Mouse (Mus musculus): ENCODE measurements around the gene March9. TPM values are rescaled to one million over a fixed set of nuclear protein-coding genes. Genes with fewer than 3 reads are reported as not detected.
"Not testable (repeated sequence)": the region's sequence is repeated elsewhere in the genome, so short reads cannot be mapped to it uniquely, and the experiment has no call there.

Gene March9
- polyA plus RNA-seq, 1 experiment from 2014 or later = 1.6 TPM

GRCm38 (mm10) chr10:127063913-127064870 lies 4.2 kb upstream of the March9 start:
- Histone ChIP-seq H3K36me3 (peaks cover 47% of the 10 kb centered on the region), H3K9me3 (no peaks in the 10 kb centered on the region), H3K27ac (peak overlapping the region; percentile 98), H3K4me3 (peak overlapping the region; percentile 85), H3K4me1 (replicated peaks) (peaks cover 66% of the 10 kb centered on the region), H3K27me3 (ENCODE audit: insufficient read depth, poor library complexity, severe bottlenecking) (peaks cover 26% of the 10 kb centered on the region; the same call in 1 of the 2 replicates)
- 17% methylated on average over 37 of the region's 37 CpGs for WGBS
- peak; percentile 49 for DNase-seq (ENCODE audit: low spot score)

- Histone ChIP-seq H3K27me3 (ENCODE audit: insufficient read depth, poor library complexity, severe bottlenecking) (peaks cover 34% of the 10 kb centered on the region; the same call in 1 of the 2 replicates), H3K4me3 (peak within 1 kb of the TSS; percentile 85), H3K9me3 (no peaks in the 10 kb centered on the region), H3K4me1 (replicated peaks) (peaks cover 66% of the 10 kb centered on the region), H3K27ac (peak within 1 kb of the TSS; percentile 98), H3K36me3 (peaks cover 42% of the 10 kb centered on the region)
- peak; percentile 100 for DNase-seq (ENCODE audit: low spot score)
- WGBS = under 1% methylated on average over 46 of the region's 46 CpGs
Observed at GRCm38 (mm10) chr10:127063239-127063872, 3.4 kb upstream of the March9 start, which contains the start of gene Cdk4. Cdk4 (plus strand) TSS chr10:127063534.

- no peaks in the 10 kb centered on the region for H3K9me3 ChIP-seq
- peaks cover 36% of the 10 kb centered on the region; the same call in 1 of the 2 replicates for H3K27me3 ChIP-seq (ENCODE audit: insufficient read depth, poor library complexity, severe bottlenecking)
- peaks cover 68% of the 10 kb centered on the region for H3K4me1 ChIP-seq (replicated peaks)
- DNase-seq (ENCODE audit: low spot score) = no peak
- WGBS = 81% methylated on average over 5 of the region's 5 CpGs
- H3K27ac ChIP-seq = peak overlapping the region; percentile 98; the same call in 1 of the 2 replicates
- H3K36me3 ChIP-seq = peaks cover 37% of the 10 kb centered on the region
- no peak overlapping the region for H3K4me3 ChIP-seq
Observed at GRCm38 (mm10) chr10:127062503-127062902, 2.5 kb upstream of the March9 start.

GRCm38 (mm10) chr10:127062101-127062500 lies 2.1 kb upstream of the March9 start:
- H3K4me1 ChIP-seq (replicated peaks) = peaks cover 70% of the 10 kb centered on the region

GRCm38 (mm10) chr10:127061513-127061912 lies 1.5 kb upstream of the March9 start:
- Histone ChIP-seq H3K27me3 (ENCODE audit: insufficient read depth, poor library complexity, severe bottlenecking) (peaks cover 37% of the 10 kb centered on the region; the same call in 1 of the 2 replicates), H3K4me1 (replicated peaks) (peaks cover 66% of the 10 kb centered on the region)
- WGBS = 69% methylated on average over 2 of the region's 2 CpGs

More at GRCm38 (mm10) chr10:127062101-127062500, 2.1 kb upstream of the March9 start:
- DNase-seq (ENCODE audit: low spot score); H3K4me3 ChIP-seq; H3K9me3 ChIP-seq: not testable (repeated sequence)
- H3K27ac ChIP-seq = 0 out of 2 replicates have a peak overlapping the region, but pooled peaks have one; percentile 98
- H3K36me3 ChIP-seq = peaks cover 37% of the 10 kb centered on the region
- 91% methylated on average over 4 of the region's 4 CpGs for WGBS
- H3K27me3 ChIP-seq (ENCODE audit: insufficient read depth, poor library complexity, severe bottlenecking) = peaks cover 37% of the 10 kb centered on the region; the same call in 1 of the 2 replicates

GRCm38 (mm10) chr10:127061085-127061484 lies 1.1 kb upstream of the March9 start:
- H3K4me3 ChIP-seq = peak overlapping the region; percentile 96
- peaks cover 66% of the 10 kb centered on the region for H3K4me1 ChIP-seq (replicated peaks)
- peak overlapping the region; percentile 97; the same call in 1 of the 2 replicates for H3K27ac ChIP-seq

More at GRCm38 (mm10) chr10:127061513-127061912, 1.5 kb upstream of the March9 start:
- H3K27ac ChIP-seq = 0 out of 2 replicates have a peak overlapping the region, but pooled peaks have one; percentile 97
- no peak for DNase-seq (ENCODE audit: low spot score)
- H3K36me3 ChIP-seq = peaks cover 37% of the 10 kb centered on the region
- no peaks in the 10 kb centered on the region for H3K9me3 ChIP-seq
- H3K4me3 ChIP-seq = 0 out of 2 replicates have a peak overlapping the region, but pooled peaks have one; percentile 96

GRCm38 (mm10) chr10:127059174-127059967 lies 613 bp downstream of the March9 start:
- WGBS = under 1% methylated on average over 91 of the region's 92 CpGs
- Histone ChIP-seq H3K9me3 (no peaks in the 10 kb centered on the region), H3K4me3 (peak overlapping the region; percentile 96), H3K27me3 (ENCODE audit: insufficient read depth, poor library complexity, severe bottlenecking) (peaks cover 37% of the 10 kb centered on the region; the same call in 1 of the 2 replicates), H3K27ac (peak overlapping the region; percentile 97), H3K36me3 (peaks cover 37% of the 10 kb centered on the region), H3K4me1 (replicated peaks) (peaks cover 55% of the 10 kb centered on the region)
- DNase-seq (ENCODE audit: low spot score) = no peak

More at GRCm38 (mm10) chr10:127061085-127061484, 1.1 kb upstream of the March9 start:
- Histone ChIP-seq H3K9me3 (no peaks in the 10 kb centered on the region), H3K27me3 (ENCODE audit: insufficient read depth, poor library complexity, severe bottlenecking) (peaks cover 37% of the 10 kb centered on the region; the same call in 1 of the 2 replicates), H3K36me3 (peaks cover 37% of the 10 kb centered on the region)
- 24% methylated on average over 5 of the region's 5 CpGs for WGBS
- DNase-seq (ENCODE audit: low spot score) = no peak

GRCm38 (mm10) chr10:127058708-127059107 lies 1.3 kb downstream of the March9 start:
- H3K27me3 ChIP-seq (ENCODE audit: insufficient read depth, poor library complexity, severe bottlenecking) = peaks cover 37% of the 10 kb centered on the region; the same call in 1 of the 2 replicates
- 12% methylated on average over 8 of the region's 8 CpGs for WGBS
- H3K36me3 ChIP-seq = peaks cover 41% of the 10 kb centered on the region
- H3K4me1 ChIP-seq (replicated peaks) = peaks cover 55% of the 10 kb centered on the region
- peak overlapping the region; percentile 96 for H3K4me3 ChIP-seq
- DNase-seq (ENCODE audit: low spot score) = no peak
- H3K9me3 ChIP-seq = no peaks in the 10 kb centered on the region
- H3K27ac ChIP-seq = peak overlapping the region; percentile 97

GRCm38 (mm10) chr10:127058161-127058560 lies 1.8 kb downstream of the March9 start:
- peaks cover 37% of the 10 kb centered on the region; the same call in 1 of the 2 replicates for H3K27me3 ChIP-seq (ENCODE audit: insufficient read depth, poor library complexity, severe bottlenecking)
- H3K36me3 ChIP-seq = peaks cover 45% of the 10 kb centered on the region
- 2% methylated on average over 9 of the region's 9 CpGs for WGBS
- peak; percentile 85 for DNase-seq (ENCODE audit: low spot score)
- peaks cover 55% of the 10 kb centered on the region for H3K4me1 ChIP-seq (replicated peaks)
- 0 out of 2 replicates have a peak overlapping the region, but pooled peaks have one; percentile 97 for H3K27ac ChIP-seq
- H3K9me3 ChIP-seq = no peaks in the 10 kb centered on the region
- H3K4me3 ChIP-seq = peak overlapping the region; percentile 96

- Histone ChIP-seq H3K4me1 (replicated peaks) (peaks cover 46% of the 10 kb centered on the region), H3K4me3 (no peak overlapping the region), H3K9me3 (no peaks in the 10 kb centered on the region), H3K27ac (no peak overlapping the region), H3K27me3 (ENCODE audit: insufficient read depth, poor library complexity, severe bottlenecking) (peaks cover 46% of the 10 kb centered on the region), H3K36me3 (peaks cover 47% of the 10 kb centered on the region)
- no peak for DNase-seq (ENCODE audit: low spot score)
- 91% methylated on average over 20 of the region's 20 CpGs for whole genome bisulfite sequencing
Observed at GRCm38 (mm10) chr10:127056490-127056889, 3.5 kb downstream of the March9 start.

GRCm38 (mm10) chr10:127055406-127055805 lies 4.6 kb downstream of the March9 start:
- no peak overlapping the region for H3K4me3 ChIP-seq
- H3K4me1 ChIP-seq (replicated peaks) = peaks cover 35% of the 10 kb centered on the region
- no peak for DNase-seq (ENCODE audit: low spot score)
- no peaks in the 10 kb centered on the region for H3K9me3 ChIP-seq
- WGBS = 88% methylated on average over 8 of the region's 8 CpGs
- peaks cover 46% of the 10 kb centered on the region for H3K27me3 ChIP-seq (ENCODE audit: insufficient read depth, poor library complexity, severe bottlenecking)
- H3K27ac ChIP-seq = no peak overlapping the region
- H3K36me3 ChIP-seq = peaks cover 47% of the 10 kb centered on the region
